Mouse (Mus musculus) erythroblast, embryonic 14.5 days (primary cell): Measurements from ENCODE around the gene Fbxl13. TPM values are rescaled to one million over a fixed set of nuclear protein-coding genes. Genes with fewer than 3 reads are reported as not detected.
A peak's percentile ranks its signal among the peaks of the same experiment; 100 is the strongest.

Source experiments
- H3K27me3 ChIP-seq: 2 replicates; pipeline ENCODE4 v1.6.1; 2012; ENCODE audit warnings: inconsistent platforms; ENCODE audit not compliant: control insufficient read depth
- H3K36me3 ChIP-seq: 2 replicates; pipeline ENCODE4 v1.6.1; 2012; ENCODE audit warnings: mild to moderate bottlenecking, inconsistent platforms; ENCODE audit not compliant: control insufficient read depth
- H3K4me1 ChIP-seq: 2 replicates; pipeline ENCODE4 v1.6.1; 2012; ENCODE audit warnings: inconsistent platforms; ENCODE audit not compliant: control insufficient read depth
- H3K4me3 ChIP-seq: replicated peaks from 2 replicates; pipeline ENCODE3; 2012; ENCODE audit warnings: moderate library complexity, mild to moderate bottlenecking, inconsistent platforms
- H3K9me3 ChIP-seq: 2 replicates; pipeline ENCODE4 v1.6.1; 2012; ENCODE audit warnings: low read length, inconsistent platforms, mixed read lengths; ENCODE audit not compliant: control insufficient read depth
- GATA1 ChIP-seq: IDR thresholded peaks from 2 replicates; pipeline ENCODE4 v1.6.1; 2012; ENCODE audit warnings: low read length, inconsistent platforms, mixed read lengths
- TAL1 ChIP-seq: IDR thresholded peaks from 3 replicates; pipeline ENCODE4 v1.6.1; 2012; ENCODE audit warnings: low read length, inconsistent platforms, mixed read lengths
- polyA plus RNA-seq: library from polyadenylated mRNA; stranded (reverse); fragments of >175 nt; gene quantifications from 2 replicates; pipeline ENCODE4 v1.2.3, GENCODE M21; 2012

The Fbxl13 gene
- polyA plus RNA-seq, 1 experiment, result not detected

DNA sequence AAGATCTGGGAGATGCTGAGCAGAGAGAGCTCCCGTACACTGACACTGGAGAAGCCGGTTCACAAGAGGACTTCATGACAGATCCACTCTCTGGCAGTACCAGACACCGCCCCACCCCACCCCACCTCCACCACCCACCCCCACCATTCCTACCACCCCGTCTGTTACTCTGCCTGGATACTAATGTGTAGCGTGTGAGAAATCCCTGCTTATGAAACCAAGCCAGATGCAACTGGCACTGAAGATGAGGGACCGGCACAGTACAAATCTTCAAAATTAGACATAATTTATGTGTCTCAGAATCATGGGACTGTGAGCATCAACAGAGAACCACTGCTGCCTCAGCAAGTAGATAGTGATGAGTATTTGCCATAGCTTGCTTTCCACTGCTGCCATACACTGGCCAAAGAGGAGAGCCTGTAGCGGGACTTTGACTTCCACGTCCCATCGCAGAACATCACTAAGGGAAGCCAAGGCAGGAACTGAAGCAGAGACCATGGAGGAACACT lies 52.2 kb downstream of the Fbxl13 start:
- no peaks in the 10 kb centered on the region for H3K36me3 ChIP-seq
- H3K9me3 ChIP-seq, result no peaks in the 10 kb centered on the region
- peaks cover 4% of the 10 kb centered on the region; the same call in 1 of the 2 replicates for H3K27me3 ChIP-seq
- TF ChIP-seq TAL1 (no peak), GATA1 (no peak)
- H3K4me1 ChIP-seq, result no peaks in the 10 kb centered on the region
- H3K4me3 ChIP-seq, result no peak overlapping the region

DNA sequence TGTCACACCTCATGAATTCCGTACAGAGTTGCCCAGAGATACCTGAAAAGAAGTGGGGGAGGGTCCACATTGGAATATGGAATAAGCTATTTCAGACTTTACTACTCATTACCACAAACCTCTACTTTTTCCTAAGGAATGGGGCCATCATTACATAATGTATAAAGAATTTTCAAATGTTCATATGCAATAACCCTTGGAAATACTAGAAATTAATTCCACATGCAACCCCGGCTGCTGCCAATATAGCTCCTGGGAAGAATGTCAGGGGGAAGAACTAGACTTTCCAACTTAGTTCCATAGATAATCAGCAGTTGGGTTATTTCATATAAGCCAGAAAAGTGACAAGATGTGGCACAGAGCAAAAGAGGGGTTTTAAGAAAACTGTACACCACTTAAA lies 53.3 kb downstream of the Fbxl13 start:
- H3K27me3 ChIP-seq, result no peaks in the 10 kb centered on the region
- no peaks in the 10 kb centered on the region for H3K9me3 ChIP-seq
- TF ChIP-seq GATA1, result no peak
- no peak for TF ChIP-seq TAL1

DNA sequence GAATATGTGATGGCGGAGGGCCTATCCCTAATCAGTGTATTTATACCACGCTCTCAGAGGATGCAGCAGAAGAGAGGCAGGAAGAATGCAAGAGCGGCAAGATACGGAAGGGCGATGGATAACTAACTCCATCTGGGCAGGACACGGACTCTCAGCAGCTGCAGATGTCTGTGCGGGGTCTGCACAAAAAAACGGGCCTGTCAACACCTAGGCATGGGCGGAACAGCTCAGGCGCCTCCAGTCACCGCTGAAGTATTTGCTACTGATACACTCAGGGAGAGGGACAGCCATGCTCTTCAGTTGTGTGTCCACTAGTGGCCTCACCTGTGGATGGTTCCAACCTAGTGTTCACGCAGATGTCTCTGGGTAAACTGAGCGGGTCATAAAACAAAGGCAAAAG lies 57.2 kb downstream of the Fbxl13 start:
- Histone ChIP-seq H3K4me1 (no peaks in the 10 kb centered on the region), H3K27me3 (no peaks in the 10 kb centered on the region), H3K4me3 (no peak overlapping the region), H3K36me3 (no peaks in the 10 kb centered on the region), H3K9me3 (no peaks in the 10 kb centered on the region)
- no peak for TF ChIP-seq GATA1
- TF ChIP-seq TAL1, result no peak

More for the DNA sequence above, 53.3 kb downstream of the Fbxl13 start:
- Histone ChIP-seq H3K4me3 (no peak overlapping the region), H3K36me3 (no peaks in the 10 kb centered on the region), H3K4me1 (no peaks in the 10 kb centered on the region)

DNA sequence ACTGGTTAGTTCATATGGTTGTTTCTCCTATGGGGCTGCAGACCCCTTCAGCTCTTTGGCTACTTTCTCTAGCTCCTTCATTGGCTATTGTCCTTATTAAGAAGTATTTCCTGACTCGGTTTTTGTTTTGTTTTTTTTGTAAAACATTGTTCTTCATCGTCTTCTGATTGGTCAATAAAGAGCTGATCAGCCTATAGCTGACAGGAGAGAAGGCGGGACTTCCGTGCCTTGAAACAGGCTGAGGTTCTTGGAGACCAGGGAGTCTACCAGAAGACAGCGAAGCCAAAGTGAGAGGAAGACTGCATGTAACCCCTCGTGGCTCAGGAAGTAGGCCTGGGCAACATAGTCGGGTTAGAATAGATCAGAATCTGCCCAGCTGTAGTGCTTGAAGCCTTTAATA lies 57.8 kb downstream of the Fbxl13 start:
- H3K27me3 ChIP-seq, result no peaks in the 10 kb centered on the region
- no peaks in the 10 kb centered on the region for H3K4me1 ChIP-seq
- no peak for TF ChIP-seq TAL1
- no peak for TF ChIP-seq GATA1
- H3K36me3 ChIP-seq, result no peaks in the 10 kb centered on the region
- H3K9me3 ChIP-seq, result no peaks in the 10 kb centered on the region
- no peak overlapping the region for H3K4me3 ChIP-seq

DNA sequence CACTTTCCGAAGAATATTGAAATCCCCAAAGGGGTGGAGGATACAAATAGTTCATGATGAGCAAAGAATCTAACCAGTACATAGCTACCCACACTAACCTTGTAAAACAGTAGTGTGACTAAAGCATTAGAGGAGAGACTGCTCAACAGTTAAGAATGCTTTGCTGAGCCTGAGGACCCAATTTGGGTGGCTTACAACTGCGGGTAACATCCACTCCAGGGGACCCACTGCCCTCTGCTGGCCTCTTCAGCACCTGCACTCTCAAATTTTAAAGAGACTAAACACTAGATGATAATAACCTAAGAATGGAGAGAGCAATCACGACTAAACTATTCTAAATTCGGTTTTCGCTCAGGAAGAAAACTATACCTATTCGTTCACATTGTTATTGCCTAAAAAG lies 58.7 kb downstream of the Fbxl13 start:
- H3K27me3 ChIP-seq, result no peaks in the 10 kb centered on the region
- no peaks in the 10 kb centered on the region for H3K36me3 ChIP-seq
- H3K4me3 ChIP-seq, result no peak overlapping the region
- no peaks in the 10 kb centered on the region for H3K9me3 ChIP-seq
- no peaks in the 10 kb centered on the region for H3K4me1 ChIP-seq
- TF ChIP-seq TAL1 (no peak), GATA1 (no peak)

DNA sequence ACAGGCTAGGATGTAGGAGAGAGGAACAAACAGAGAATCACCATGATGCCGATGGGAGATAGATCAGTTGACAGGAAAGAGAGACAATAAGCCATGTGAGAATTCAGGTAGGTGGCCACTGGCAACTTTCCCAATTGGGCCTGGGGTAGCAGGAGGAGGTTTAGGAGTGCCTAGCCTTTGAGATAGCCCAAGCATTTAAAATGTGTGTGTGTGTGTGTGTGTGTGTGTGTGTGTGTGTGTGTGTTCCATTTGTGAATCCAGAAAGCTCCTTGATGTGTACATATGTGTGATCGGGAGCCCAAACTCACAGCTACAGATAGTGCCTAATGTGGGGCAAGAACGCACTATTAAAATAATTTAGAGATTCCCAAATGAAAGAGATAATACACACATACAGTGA lies 67.3 kb downstream of the Fbxl13 start:
- no peaks in the 10 kb centered on the region for H3K27me3 ChIP-seq
- H3K36me3 ChIP-seq, result no peaks in the 10 kb centered on the region
- H3K4me3 ChIP-seq, result no peak overlapping the region
- no peak for TF ChIP-seq GATA1
- TF ChIP-seq TAL1, result no peak
- H3K9me3 ChIP-seq, result no peaks in the 10 kb centered on the region
- peaks cover 22% of the 10 kb centered on the region for H3K4me1 ChIP-seq

DNA sequence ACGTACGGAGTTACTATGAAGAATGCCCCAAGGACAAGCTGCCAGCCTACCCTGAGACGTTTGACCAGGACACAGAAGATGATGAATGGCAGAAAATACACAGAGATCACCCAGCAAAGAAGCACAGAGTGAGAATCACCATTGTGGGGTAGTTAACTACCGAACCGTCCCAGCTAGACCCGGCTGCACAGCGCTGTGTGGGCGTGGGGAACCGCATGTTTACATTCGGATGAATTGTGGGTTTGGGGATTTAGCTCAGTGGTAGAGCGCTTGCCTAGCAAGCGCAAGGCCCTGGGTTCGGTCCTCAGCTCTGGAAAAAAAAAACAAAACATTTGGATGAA lies 70.3 kb downstream of the Fbxl13 start:
- Histone ChIP-seq H3K4me3 (peak overlapping the region; percentile 51), H3K4me1 (peaks cover 39% of the 10 kb centered on the region)
- no peak for TF ChIP-seq GATA1
- no peak for TF ChIP-seq TAL1

DNA sequence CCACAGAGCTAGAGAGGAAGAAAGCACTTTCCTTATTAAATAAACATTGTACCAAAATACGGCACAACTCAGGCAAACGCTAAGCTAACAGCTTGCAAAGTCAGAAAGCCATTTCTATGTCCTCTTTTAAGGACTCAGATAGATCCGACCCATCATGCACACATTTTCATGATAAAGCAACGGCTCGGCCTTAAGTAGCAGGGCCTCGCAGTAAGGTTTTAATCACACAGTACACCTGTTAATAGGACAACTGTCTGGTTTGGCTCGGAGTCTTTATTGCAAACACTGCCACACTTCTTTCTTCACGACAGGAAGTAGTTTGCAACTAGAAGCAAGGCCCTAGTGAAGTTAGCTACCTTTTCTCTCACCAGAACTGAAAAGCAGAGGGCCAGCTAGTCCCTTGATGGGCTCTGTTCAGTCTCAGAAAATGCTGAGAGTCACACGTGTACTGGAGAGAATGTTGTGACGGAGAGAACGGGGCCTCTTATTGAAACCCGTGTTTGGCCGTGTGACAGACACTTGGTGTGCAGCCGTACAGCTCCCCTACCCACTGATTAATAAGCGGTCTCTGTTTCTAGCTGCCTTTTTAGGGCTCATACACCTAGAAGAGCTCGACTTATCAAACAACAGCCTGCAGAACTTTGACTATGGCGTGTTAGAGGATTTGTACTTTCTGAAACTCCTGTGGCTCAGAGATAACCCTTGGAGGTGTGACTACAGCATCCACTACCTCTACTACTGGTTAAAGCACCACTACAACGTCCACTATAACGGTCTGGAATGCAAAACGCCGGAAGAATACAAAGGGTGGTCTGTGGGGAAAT lies 70.8 kb downstream of the Fbxl13 start:
- Histone ChIP-seq H3K4me1 (peaks cover 42% of the 10 kb centered on the region), H3K27me3 (no peaks in the 10 kb centered on the region), H3K9me3 (no peaks in the 10 kb centered on the region), H3K36me3 (no peaks in the 10 kb centered on the region), H3K4me3 (peak overlapping the region; percentile 51)
- TF ChIP-seq TAL1 (peak; percentile 25; the same call in 1 of the 3 replicates), GATA1 (0 out of 2 replicates have a peak, but pooled peaks have one; percentile 16)

More for the DNA sequence above, 70.3 kb downstream of the Fbxl13 start:
- Histone ChIP-seq H3K36me3 (no peaks in the 10 kb centered on the region), H3K9me3 (no peaks in the 10 kb centered on the region), H3K27me3 (no peaks in the 10 kb centered on the region)

DNA sequence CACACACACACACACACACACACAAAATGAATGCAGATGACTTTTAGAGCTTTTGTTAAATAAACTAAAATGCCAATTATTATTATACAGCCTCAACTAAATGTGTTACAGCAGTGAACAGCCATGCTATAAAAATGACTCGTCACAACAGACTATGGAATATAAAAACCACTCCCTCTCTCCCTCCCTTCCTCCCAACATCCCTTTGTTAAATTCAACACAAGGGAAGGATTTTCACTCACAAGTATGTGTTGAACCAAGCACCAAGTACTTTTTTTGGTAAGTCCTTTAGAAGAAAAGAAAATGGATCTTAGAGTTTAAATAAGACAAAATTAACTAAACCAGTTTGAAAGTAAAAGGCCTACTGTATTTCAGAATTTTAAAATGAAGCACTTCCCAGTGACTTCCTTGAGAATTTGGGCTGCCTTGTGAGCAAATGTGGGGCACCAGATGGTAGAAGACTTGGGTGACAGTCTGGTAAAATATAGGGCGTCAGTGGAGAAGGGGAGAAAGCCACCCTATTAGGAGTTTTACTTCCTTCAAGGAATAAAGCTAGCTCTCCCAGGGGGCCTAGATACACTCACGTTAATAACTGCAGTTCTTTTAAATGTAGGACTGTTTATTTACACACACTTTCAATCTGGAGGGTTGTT lies 72.5 kb downstream of the Fbxl13 start:
- Histone ChIP-seq H3K9me3 (no peaks in the 10 kb centered on the region), H3K4me3 (no peak overlapping the region), H3K4me1 (peaks cover 53% of the 10 kb centered on the region), H3K36me3 (no peaks in the 10 kb centered on the region), H3K27me3 (no peaks in the 10 kb centered on the region)
- no peak for TF ChIP-seq GATA1
